Mouse (Mus musculus) hindbrain, embryonic 10.5 days (tissue): ENCODE measurements around the gene Trf. TPM values are rescaled to one million over a fixed set of nuclear protein-coding genes. Genes with fewer than 3 reads are reported as not detected.
A peak's percentile ranks its signal among the peaks of the same experiment; 100 is the strongest.

ENCODE experiments used
- DNase-seq: peaks from one replicate; pipeline ENCODE4 v3.0.0-alpha.2; 2017; ENCODE audit warnings: low spot score
- H3K27ac ChIP-seq: fragments of 300-500 bp; sonication (generic); 2 replicates; pipeline ENCODE4 v1.5.1; 2016; ENCODE audit warnings: mild to moderate bottlenecking, moderate library complexity
- H3K27me3 ChIP-seq: fragments of 300-500 bp; sonication (generic); 2 replicates; pipeline ENCODE4 v1.6.1; 2016; ENCODE audit warnings: mild to moderate bottlenecking; ENCODE audit not compliant: poor library complexity, insufficient read depth, severe bottlenecking
- H3K36me3 ChIP-seq: fragments of 300-500 bp; sonication (generic); 2 replicates; pipeline ENCODE4 v1.6.1; 2016; ENCODE audit warnings: mild to moderate bottlenecking, moderate library complexity
- H3K4me1 ChIP-seq: fragments of 300-500 bp; sonication (generic); replicated peaks from 2 replicates; pipeline ENCODE4 v1.6.1; 2016; ENCODE audit warnings: mild to moderate bottlenecking
- H3K4me3 ChIP-seq: fragments of 300-500 bp; sonication (generic); 2 replicates; pipeline ENCODE4 v1.5.1; 2016; ENCODE audit warnings: mild to moderate bottlenecking, moderate library complexity
- H3K9me3 ChIP-seq: fragments of 300-500 bp; sonication (generic); 2 replicates; pipeline ENCODE4 v1.6.1; 2016; ENCODE audit warnings: mild to moderate bottlenecking, moderate library complexity
- WGBS: fragments of 180-500 bp; shearing (Covaris S2); methylation state at CpG from one replicate; pipeline ENCODE4 v1.1.7; 2016; 5-methylcytosine and 5-hydroxymethylcytosine counted together
- polyA plus RNA-seq: library from polyadenylated mRNA; unstranded; fragments of >200 nt; fragmentation: Nextera tagmentation; extraction: Ambion mirVana; gene quantifications from 2 replicates; pipeline ENCODE4 v1.2.1, GENCODE M21; 2016

Gene Trf
- polyA plus RNA-seq, 1 experiment from 2014 or later, result 27.2 TPM

- peaks cover 28% of the 10 kb centered on the region for H3K4me1 ChIP-seq
- no peak overlapping the region for H3K4me3 ChIP-seq
- no peak for DNase-seq
- H3K27me3 ChIP-seq, result no peaks in the 10 kb centered on the region
- peak overlapping the region; percentile 59 for H3K27ac ChIP-seq
- no peaks in the 10 kb centered on the region for H3K36me3 ChIP-seq
- WGBS, result 76% methylated on average over 7 of the region's 7 CpGs
- H3K9me3 ChIP-seq, result no peaks in the 10 kb centered on the region
Observed at GRCm38 (mm10) chr9:103234059-103234458, 3.8 kb upstream of the Trf start.

- Histone ChIP-seq H3K9me3 (no peaks in the 10 kb centered on the region), H3K36me3 (no peaks in the 10 kb centered on the region), H3K27me3 (no peaks in the 10 kb centered on the region), H3K27ac (0 out of 2 replicates have a peak overlapping the region, but pooled peaks have one; percentile 45), H3K4me1 (peaks cover 28% of the 10 kb centered on the region), H3K4me3 (no peak overlapping the region)
- 69% methylated on average over 7 of the region's 7 CpGs for WGBS
- no peak for DNase-seq
Observed at GRCm38 (mm10) chr9:103233006-103233395, 2.8 kb upstream of the Trf start.

GRCm38 (mm10) chr9:103232232-103233005, 2.2 kb upstream of the Trf start:
- Histone ChIP-seq H3K36me3 (no peaks in the 10 kb centered on the region), H3K27ac (peak overlapping the region; percentile 16; the same call in 1 of the 2 replicates), H3K9me3 (no peaks in the 10 kb centered on the region), H3K27me3 (no peaks in the 10 kb centered on the region), H3K4me3 (no peak overlapping the region), H3K4me1 (peaks cover 28% of the 10 kb centered on the region)
- DNase-seq, result no peak
- WGBS, result 90% methylated on average over 7 of the region's 7 CpGs

- Histone ChIP-seq H3K4me3 (no peak overlapping the region), H3K36me3 (no peaks in the 10 kb centered on the region), H3K4me1 (peaks cover 22% of the 10 kb centered on the region), H3K27ac (no peak overlapping the region), H3K27me3 (no peaks in the 10 kb centered on the region), H3K9me3 (no peaks in the 10 kb centered on the region)
- no peak for DNase-seq
- 89% methylated on average over 15 of the region's 15 CpGs for WGBS
Observed at GRCm38 (mm10) chr9:103229037-103229867, 992 bp downstream of the Trf start.

- Histone ChIP-seq H3K36me3 (no peaks in the 10 kb centered on the region), H3K4me1 (peaks cover 16% of the 10 kb centered on the region), H3K4me3 (no peak overlapping the region), H3K27ac (no peak overlapping the region), H3K9me3 (no peaks in the 10 kb centered on the region), H3K27me3 (no peaks in the 10 kb centered on the region)
- WGBS, result 87% methylated on average over 13 of the region's 13 CpGs
- no peak for DNase-seq
Observed at GRCm38 (mm10) chr9:103228370-103229003, 1.8 kb downstream of the Trf start.

GRCm38 (mm10) chr9:103227760-103228159, 2.5 kb downstream of the Trf start:
- DNase-seq, result no peak
- no peaks in the 10 kb centered on the region for H3K27me3 ChIP-seq
- H3K4me3 ChIP-seq, result no peak overlapping the region
- H3K9me3 ChIP-seq, result no peaks in the 10 kb centered on the region
- no peak overlapping the region for H3K27ac ChIP-seq
- WGBS, result 88% methylated on average over 16 of the region's 16 CpGs
- H3K36me3 ChIP-seq, result no peaks in the 10 kb centered on the region
- H3K4me1 ChIP-seq, result peaks cover 11% of the 10 kb centered on the region

- H3K4me3 ChIP-seq, result no peak overlapping the region
- 95% methylated on average over 15 of the region's 15 CpGs for WGBS
- peaks cover 10% of the 10 kb centered on the region for H3K4me1 ChIP-seq
- no peak for DNase-seq
- no peaks in the 10 kb centered on the region for H3K27me3 ChIP-seq
- H3K36me3 ChIP-seq, result no peaks in the 10 kb centered on the region
- H3K27ac ChIP-seq, result no peak overlapping the region
- no peaks in the 10 kb centered on the region for H3K9me3 ChIP-seq
Observed at GRCm38 (mm10) chr9:103226806-103227205, 3.4 kb downstream of the Trf start.

- 67% methylated on average over 3 of the region's 3 CpGs for WGBS
- no peak overlapping the region for H3K4me3 ChIP-seq
- no peaks in the 10 kb centered on the region for H3K27me3 ChIP-seq
- H3K36me3 ChIP-seq, result no peaks in the 10 kb centered on the region
- DNase-seq, result no peak
- H3K27ac ChIP-seq, result no peak overlapping the region
- H3K4me1 ChIP-seq, result peaks cover 7% of the 10 kb centered on the region
- H3K9me3 ChIP-seq, result no peaks in the 10 kb centered on the region
Observed at GRCm38 (mm10) chr9:103225464-103225863, 4.8 kb downstream of the Trf start.

- DNase-seq, result no peak
- H3K36me3 ChIP-seq, result no peaks in the 10 kb centered on the region
- no peaks in the 10 kb centered on the region for H3K4me1 ChIP-seq
- no peaks in the 10 kb centered on the region for H3K9me3 ChIP-seq
- H3K4me3 ChIP-seq, result no peak overlapping the region
- no peaks in the 10 kb centered on the region for H3K27me3 ChIP-seq
- 93% methylated on average over 7 of the region's 7 CpGs for WGBS
- no peak overlapping the region for H3K27ac ChIP-seq
Observed at GRCm38 (mm10) chr9:103224721-103225120, 5.5 kb downstream of the Trf start.

- Histone ChIP-seq H3K4me3 (no peak overlapping the region), H3K4me1 (0 out of 2 replicates have a peak, but pooled peaks cover 1% of the 10 kb centered on the region), H3K9me3 (no peaks in the 10 kb centered on the region), H3K36me3 (no peaks in the 10 kb centered on the region), H3K27me3 (no peaks in the 10 kb centered on the region), H3K27ac (no peak overlapping the region)
- no peak for DNase-seq
- WGBS, result 83% methylated on average over 6 of the region's 6 CpGs
Observed at GRCm38 (mm10) chr9:103214281-103214680, 16.0 kb downstream of the Trf start.

- no peak overlapping the region for H3K4me3 ChIP-seq
- H3K27me3 ChIP-seq, result no peaks in the 10 kb centered on the region
- H3K9me3 ChIP-seq, result no peaks in the 10 kb centered on the region
- H3K27ac ChIP-seq, result no peak overlapping the region
- 0 out of 2 replicates have a peak, but pooled peaks cover 5% of the 10 kb centered on the region for H3K4me1 ChIP-seq
- 82% methylated on average over 2 of the region's 2 CpGs for WGBS
- no peak for DNase-seq
- no peaks in the 10 kb centered on the region for H3K36me3 ChIP-seq
Observed at GRCm38 (mm10) chr9:103213631-103214030, 16.6 kb downstream of the Trf start.

- Histone ChIP-seq H3K36me3 (no peaks in the 10 kb centered on the region), H3K27me3 (no peaks in the 10 kb centered on the region), H3K4me1 (0 out of 2 replicates have a peak, but pooled peaks cover 7% of the 10 kb centered on the region), H3K9me3 (no peaks in the 10 kb centered on the region), H3K4me3 (no peak overlapping the region), H3K27ac (no peak overlapping the region)
- WGBS, result 86% methylated on average over 28 of the region's 28 CpGs
- no peak for DNase-seq
Observed at GRCm38 (mm10) chr9:103212654-103213420, 17.4 kb downstream of the Trf start.
